Mouse (Mus musculus) kidney, adult 2 months (tissue): ENCODE data around the gene Llph.

Experiments used
- CTCF ChIP-seq: fragments of 200-500 bp; conservative IDR thresholded peaks from 2 replicates; pipeline ENCODE4 v1.5.1; 2011; ENCODE audit warnings: low read depth, mild to moderate bottlenecking, control low read depth, low read length, moderate library complexity, mixed read lengths; ENCODE audit not compliant: insufficient read depth, insufficient read length
- POLR2A ChIP-seq: fragments of 200-500 bp; IDR thresholded peaks from one replicate; pipeline ENCODE4 v1.6.1; 2011; ENCODE audit warnings: low read depth, low read length, control low read depth

- TF ChIP-seq POLR2A = no peak
- TF ChIP-seq CTCF = no peak
Observed at GRCm38 (mm10) chr10:120250911-120251683, 24.2 kb downstream of the Llph start.
